Mouse (Mus musculus): ENCODE data around the gene Klhdc1. TPM values are rescaled to one million over a fixed set of nuclear protein-coding genes. Genes with fewer than 3 reads are reported as not detected.

Klhdc1 gene
- total and polyA plus RNA-seq, 3 experiments, result 0.23 to 1.1 TPM; not detected in 1

GRCm38 (mm10) chr12:69192637-69193036 is 48.3 kb upstream of the Klhdc1 start:
- H3K79me2 ChIP-seq (ENCODE audit: control insufficient read depth, insufficient read depth, low read length, poor library complexity), result peaks cover 38% of the 10 kb centered on the region
- TF ChIP-seq ZMIZ1 (IDR thresholded peaks at IDR 0.05; ENCODE audit: low read depth, low read length) (no peak), MAFK (IDR thresholded peaks at IDR 0.05; ENCODE audit: borderline replicate concordance, low read depth, low read length) (no peak), TCF12 (IDR thresholded peaks at IDR 0.05; ENCODE audit: low read depth, low read length) (no peak), GABPA (IDR thresholded peaks at IDR 0.05; ENCODE audit: low read depth, low read length) (no peak), UBTF (IDR thresholded peaks at IDR 0.05; ENCODE audit: borderline replicate concordance, insufficient read depth, low read depth, low read length) (no peak), SIN3A (IDR thresholded peaks at IDR 0.05; ENCODE audit: low read length) (no peak), MAZ (IDR thresholded peaks at IDR 0.05; ENCODE audit: low read depth, low read length) (no peak), RAD21 (IDR thresholded peaks at IDR 0.05; ENCODE audit: low read depth, low read length) (no peak)

GRCm38 (mm10) chr12:69196444-69197377 is 44.3 kb upstream of the Klhdc1 start, which contains the start of gene Gm49383:
Gene Gm49383, minus strand, starts transcription at chr12:69197104.
- H3K27me3 ChIP-seq (ENCODE audit: control insufficient read depth in 1 of 2, insufficient read depth in 2 of 2, low read length in 2 of 2), result no peaks in the 10 kb centered on the region
- H3K9ac ChIP-seq (ENCODE audit: control insufficient read depth, low read depth, low read length, poor library complexity, severe bottlenecking), result peak within 1 kb of the TSS; percentile 72
- DNase-seq (ENCODE audit: low read depth, low spot score), result peak; percentile 84
- H3K4me3 ChIP-seq (ENCODE audit: control insufficient read depth in 1 of 2, insufficient read depth in 1 of 2, low read depth in 2 of 2, low read length in 2 of 2), result peak within 1 kb of the TSS; percentile 68 to 89
- H3K36me3 ChIP-seq (ENCODE audit: control insufficient read depth in 1 of 2, insufficient read depth in 2 of 2, low read length in 2 of 2), result peaks cover 12 to 28% of the 10 kb centered on the region in 2 experiments
- H3K27ac ChIP-seq (ENCODE audit: control insufficient read depth, low read depth, low read length), result peak within 1 kb of the TSS; percentile 57
- H3K79me2 ChIP-seq (ENCODE audit: control insufficient read depth, insufficient read depth, low read length, poor library complexity), result peaks cover 45% of the 10 kb centered on the region
- no peaks in the 10 kb centered on the region for H3K9me3 ChIP-seq (replicated peaks; ENCODE audit: insufficient read depth, low read length)
- peaks cover 2 to 18% of the 10 kb centered on the region in 2 experiments for H3K4me1 ChIP-seq (ENCODE audit: control insufficient read depth in 1 of 2, insufficient read depth in 2 of 2, low read length in 2 of 2)
- TF ChIP-seq RCOR1 (IDR thresholded peaks at IDR 0.05; ENCODE audit: low read depth, low read length), result no peak; the same call in 1 of the 2 replicates
- no peak; the same call in 1 of the 2 replicates for TF ChIP-seq CHD1 (IDR thresholded peaks at IDR 0.05; ENCODE audit: low read depth, low read length)
- no peak for TF ChIP-seq USF1 (IDR thresholded peaks at IDR 0.05; ENCODE audit: low read depth, low read length)
- no peak for TF ChIP-seq MYC (IDR thresholded peaks at IDR 0.05; ENCODE audit: low read depth, low read length)
- TF ChIP-seq BHLHE40 (IDR thresholded peaks at IDR 0.05; ENCODE audit: borderline replicate concordance, low read depth, low read length), result no peak
- peak; percentile 81; the same call in 1 of the 2 replicates for TF ChIP-seq E2F4 (IDR thresholded peaks at IDR 0.05; ENCODE audit: borderline replicate concordance, low read depth, low read length)
- TF ChIP-seq JUND (IDR thresholded peaks at IDR 0.05; ENCODE audit: low read depth, low read length), result no peak
- no peak for TF ChIP-seq RAD21 (IDR thresholded peaks at IDR 0.05; ENCODE audit: low read depth, low read length)
- TF ChIP-seq POLR2AphosphoS2 (IDR thresholded peaks at IDR 0.05; ENCODE audit: low read length), result peak; percentile 77
- TF ChIP-seq NELFE (IDR thresholded peaks at IDR 0.05; ENCODE audit: low read depth, low read length), result peak; percentile 96
- no peak for TF ChIP-seq MEF2A (IDR thresholded peaks at IDR 0.05; ENCODE audit: extremely low read depth, insufficient replicate concordance, low read depth, low read length, poor library complexity, severe bottlenecking)
- TF ChIP-seq MXI1 (IDR thresholded peaks at IDR 0.05; ENCODE audit: low read depth, low read length), result peak; percentile 67
- TF ChIP-seq TAL1 (IDR thresholded peaks at IDR 0.05; ENCODE audit: low read length), result no peak
- no peak; the same call in 1 of the 2 replicates for TF ChIP-seq KAT2A (conservative IDR thresholded peaks at IDR 0.05; ENCODE audit: low read depth, low read length)
- TF ChIP-seq CTCF (IDR thresholded peaks at IDR 0.05 in 2 of 3, conservative IDR thresholded peaks at IDR 0.05 in 1 of 3; ENCODE audit: control insufficient read depth in 1 of 3, insufficient read depth in 1 of 3, low read depth in 2 of 3, low read length in 3 of 3, poor library complexity in 1 of 3, severe bottlenecking in 1 of 3), result no peak
- peak; percentile 93 to 94 for TF ChIP-seq POLR2A (IDR thresholded peaks at IDR 0.05; ENCODE audit: control insufficient read depth in 1 of 2, insufficient read depth in 1 of 2, low read depth in 1 of 2, low read length in 2 of 2, poor library complexity in 1 of 2)
- peak; percentile 89 for TF ChIP-seq ZMIZ1 (IDR thresholded peaks at IDR 0.05; ENCODE audit: low read depth, low read length)
- no peak for TF ChIP-seq GABPA (IDR thresholded peaks at IDR 0.05; ENCODE audit: low read depth, low read length)
- TF ChIP-seq MAX (IDR thresholded peaks at IDR 0.05; ENCODE audit: low read length), result peak; percentile 67
- TF ChIP-seq ELF1 (IDR thresholded peaks at IDR 0.05; ENCODE audit: low read depth, low read length), result peak; percentile 89
- no peak for TF ChIP-seq USF2 (IDR thresholded peaks at IDR 0.05; ENCODE audit: borderline replicate concordance in 1 of 2, insufficient read depth in 1 of 2, low read depth in 1 of 2, low read length in 2 of 2)
- TF ChIP-seq ETS1 (IDR thresholded peaks at IDR 0.05; ENCODE audit: low read depth, low read length), result peak; percentile 52; the same call in 1 of the 2 replicates
- peak; percentile 82 for TF ChIP-seq SIN3A (IDR thresholded peaks at IDR 0.05; ENCODE audit: low read length)
- no peak for TF ChIP-seq GATA1 (IDR thresholded peaks at IDR 0.05; ENCODE audit: low read depth, low read length)
- peak; percentile 58 for TF ChIP-seq TCF12 (IDR thresholded peaks at IDR 0.05; ENCODE audit: low read depth, low read length)
- TF ChIP-seq MAZ (IDR thresholded peaks at IDR 0.05; ENCODE audit: low read depth, low read length), result peak; percentile 63; the same call in 1 of the 2 replicates

More at GRCm38 (mm10) chr12:69192637-69193036, 48.3 kb upstream of the Klhdc1 start:
- H3K27ac ChIP-seq (ENCODE audit: control insufficient read depth, low read depth, low read length), result no peak overlapping the region
- no peaks in the 10 kb centered on the region for H3K27me3 ChIP-seq (ENCODE audit: control insufficient read depth in 1 of 2, insufficient read depth in 2 of 2, low read length in 2 of 2)
- peaks cover 2 to 5% of the 10 kb centered on the region in 2 experiments for H3K4me1 ChIP-seq (ENCODE audit: control insufficient read depth in 1 of 2, insufficient read depth in 2 of 2, low read length in 2 of 2)
- DNase-seq (ENCODE audit: low read depth, low spot score), result no peak
- no peaks in the 10 kb centered on the region for H3K9me3 ChIP-seq (replicated peaks; ENCODE audit: insufficient read depth, low read length)
- H3K4me3 ChIP-seq (ENCODE audit: control insufficient read depth in 1 of 2, insufficient read depth in 1 of 2, low read depth in 2 of 2, low read length in 2 of 2), result no peak overlapping the region
- H3K36me3 ChIP-seq (ENCODE audit: control insufficient read depth in 1 of 2, insufficient read depth in 2 of 2, low read length in 2 of 2), result peaks cover 6 to 9% of the 10 kb centered on the region in 2 experiments
- H3K9ac ChIP-seq (ENCODE audit: control insufficient read depth, low read depth, low read length, poor library complexity, severe bottlenecking), result no peak overlapping the region

Measured in MEL (cell line).